Mouse (Mus musculus) neural tube, embryonic 11.5 days (tissue): Measurements from ENCODE around the gene Drd5. TPM values are rescaled to one million over a fixed set of nuclear protein-coding genes. Genes with fewer than 3 reads are reported as not detected.
A peak's percentile ranks its signal among the peaks of the same experiment; 100 is the strongest.

ENCODE experiments used
- ATAC-seq: fragments of 200-750 bp; cut with Nextera tagmentation; 2 replicates; pipeline ENCODE4 v1.8.0; 2017; ENCODE audit warnings: moderate number of reproducible peaks, mild to moderate bottlenecking, moderate TSS enrichment, moderate library complexity; ENCODE audit not compliant: insufficient read depth, low FRiP score, low TSS enrichment
- DNase-seq: peaks from one replicate; pipeline ENCODE4 v3.0.0-alpha.2; 2015; ENCODE audit warnings: low spot score
- H3K27ac ChIP-seq: fragments of 300-500 bp; sonication (generic); 2 replicates; pipeline ENCODE4 v1.5.1; 2014; ENCODE audit warnings: low read depth, mild to moderate bottlenecking, low read length
- H3K27me3 ChIP-seq: fragments of 300-500 bp; sonication (generic); 2 replicates; pipeline ENCODE4 v1.6.1; 2014; ENCODE audit warnings: mild to moderate bottlenecking, low read length, mixed read lengths; ENCODE audit not compliant: control insufficient read depth, insufficient read depth
- H3K36me3 ChIP-seq: fragments of 300-500 bp; sonication (generic); 2 replicates; pipeline ENCODE4 v1.6.1; 2014; ENCODE audit warnings: mild to moderate bottlenecking, low read length, moderate library complexity, mixed read lengths; ENCODE audit not compliant: control insufficient read depth, insufficient read depth
- H3K4me1 ChIP-seq: fragments of 300-500 bp; sonication (generic); 2 replicates; pipeline ENCODE4 v1.6.1; 2014; ENCODE audit warnings: low read length, mixed read lengths; ENCODE audit not compliant: control insufficient read depth, insufficient read depth
- H3K4me2 ChIP-seq: fragments of 300-500 bp; sonication (generic); 2 replicates; pipeline ENCODE4 v1.6.1; 2014; ENCODE audit warnings: low read depth, mild to moderate bottlenecking, moderate library complexity
- H3K4me3 ChIP-seq: fragments of 300-500 bp; sonication (generic); 2 replicates; pipeline ENCODE4 v1.5.1; 2014; ENCODE audit warnings: low read depth, low read length
- H3K9ac ChIP-seq: fragments of 300-500 bp; sonication (generic); 2 replicates; pipeline ENCODE4 v1.6.1; 2014; ENCODE audit warnings: mild to moderate bottlenecking, low read length
- H3K9me3 ChIP-seq: fragments of 300-500 bp; sonication (generic); 2 replicates; pipeline ENCODE4 v1.6.1; 2016; ENCODE audit warnings: low read length; ENCODE audit not compliant: control insufficient read depth
- WGBS: fragments of 180-500 bp; shearing (Covaris S2); extraction: QIAGEN DNeasy Blood & Tissue Kit; methylation state at CpG from one replicate; pipeline ENCODE4 v1.1.7; 2014; 5-methylcytosine and 5-hydroxymethylcytosine counted together
- polyA plus RNA-seq: library from polyadenylated mRNA; unstranded; fragments of >200 nt; fragmentation: Nextera tagmentation; extraction: Ambion mirVana; gene quantifications from 2 replicates; pipeline ENCODE4 v1.2.1, GENCODE M21; 2014

Gene Drd5
- polyA plus RNA-seq, 1 experiment from 2014 or later: not detected

DNA sequence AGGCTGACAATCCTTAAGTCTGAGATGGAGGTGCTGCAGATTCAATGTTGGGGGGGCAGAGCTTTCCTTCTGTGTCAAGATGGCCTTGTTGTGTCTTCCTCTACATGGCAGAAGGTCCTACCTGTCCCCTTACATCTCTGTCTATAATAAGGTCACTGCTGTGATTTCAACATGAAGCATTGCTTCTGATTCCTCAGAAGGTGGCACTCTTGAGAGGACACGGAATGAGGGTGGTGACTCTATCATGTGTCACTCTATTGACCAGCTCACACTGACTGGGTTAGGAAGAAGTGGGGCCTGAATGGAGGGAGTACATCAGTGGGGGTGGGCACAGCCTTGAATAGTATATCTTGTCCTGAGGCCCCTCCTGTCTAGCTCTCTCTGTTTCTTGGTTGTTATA lies 15.4 kb downstream of the Drd5 start:
- no peaks in the 10 kb centered on the region for H3K27me3 ChIP-seq
- DNase-seq: no peak
- H3K9me3 ChIP-seq: no peaks in the 10 kb centered on the region
- H3K9ac ChIP-seq: no peak overlapping the region
- H3K4me1 ChIP-seq: no peaks in the 10 kb centered on the region
- H3K4me2 ChIP-seq: no peak overlapping the region
- H3K27ac ChIP-seq: no peak overlapping the region
- H3K36me3 ChIP-seq: no peaks in the 10 kb centered on the region
- ATAC-seq: no peak
- 43% methylated on average over 1 of the region's 1 CpGs for WGBS
- H3K4me3 ChIP-seq: no peak overlapping the region

DNA sequence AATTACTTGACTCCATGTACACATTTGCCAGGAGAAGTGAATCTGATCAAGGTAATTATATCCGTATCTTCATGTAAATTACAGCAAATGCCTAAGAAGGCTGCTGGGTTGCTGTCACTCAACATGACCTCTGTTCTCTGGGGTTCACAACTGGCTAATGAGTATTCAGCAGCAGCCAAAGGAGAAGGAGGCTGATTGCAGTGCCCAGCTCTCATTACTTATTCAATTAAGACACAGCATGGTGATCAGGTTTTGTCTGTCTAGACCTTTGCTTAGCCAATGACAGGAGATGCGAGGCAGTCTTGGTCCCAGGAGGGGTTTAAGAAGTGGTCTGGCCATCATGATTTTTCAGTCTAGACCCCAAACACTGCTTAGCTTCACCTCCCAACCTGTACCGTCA lies 23.9 kb downstream of the Drd5 start:
- H3K36me3 ChIP-seq: no peaks in the 10 kb centered on the region
- H3K4me2 ChIP-seq: no peak overlapping the region
- H3K27ac ChIP-seq: no peak overlapping the region
- H3K27me3 ChIP-seq: no peaks in the 10 kb centered on the region
- H3K4me1 ChIP-seq: no peaks in the 10 kb centered on the region
- 83% methylated on average over 3 of the region's 3 CpGs for WGBS
- ATAC-seq (no peak), DNase-seq (no peak)
- no peaks in the 10 kb centered on the region for H3K9me3 ChIP-seq
- no peak overlapping the region for H3K9ac ChIP-seq
- H3K4me3 ChIP-seq: no peak overlapping the region

DNA sequence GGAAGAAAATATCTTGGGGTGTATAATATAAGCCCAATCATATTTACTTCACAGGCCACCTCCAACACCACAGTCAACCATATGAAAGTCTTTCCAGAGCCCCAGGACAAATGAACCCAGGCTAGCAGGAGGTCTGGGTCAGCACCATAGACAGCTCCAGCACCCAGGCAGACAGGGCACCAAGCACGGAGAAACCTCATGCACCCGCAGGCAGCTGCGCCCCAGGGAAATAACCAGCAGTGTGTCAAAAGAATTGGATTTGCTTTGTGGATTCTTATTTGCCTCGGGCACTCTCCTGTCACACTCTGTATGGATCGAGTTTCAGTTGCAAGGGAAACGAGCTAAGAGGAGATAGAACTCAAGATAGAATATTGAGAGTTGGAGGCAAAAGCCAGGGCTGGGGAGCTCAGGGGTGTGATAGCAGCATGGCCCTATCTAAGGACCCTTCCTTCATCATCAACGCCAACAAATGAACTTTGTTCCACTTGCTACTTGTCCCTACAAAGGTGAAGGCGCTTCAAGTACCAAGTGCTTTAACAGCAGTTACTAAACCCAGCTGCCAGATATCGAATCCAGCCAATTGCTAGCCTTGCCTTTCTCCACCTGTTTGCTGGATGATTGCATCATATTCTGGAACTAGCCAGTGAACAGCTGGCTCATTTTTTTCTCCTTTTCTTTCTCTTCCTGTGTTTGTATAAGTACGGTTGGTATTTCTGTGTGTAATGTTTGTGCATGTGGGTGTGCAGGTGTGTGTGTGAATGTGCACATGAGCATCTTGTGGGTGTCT lies 27.7 kb downstream of the Drd5 start:
- no peak overlapping the region for H3K27ac ChIP-seq
- H3K27me3 ChIP-seq: no peaks in the 10 kb centered on the region
- no peak overlapping the region for H3K4me2 ChIP-seq
- no peaks in the 10 kb centered on the region for H3K36me3 ChIP-seq
- 38% methylated on average over 10 of the region's 10 CpGs for WGBS
- ATAC-seq: no peak
- peak; percentile 24 for DNase-seq
- H3K4me1 ChIP-seq: peaks cover 7% of the 10 kb centered on the region; the same call in 1 of the 2 replicates
- H3K4me3 ChIP-seq: no peak overlapping the region
- no peak overlapping the region for H3K9ac ChIP-seq
- H3K9me3 ChIP-seq: no peaks in the 10 kb centered on the region

DNA sequence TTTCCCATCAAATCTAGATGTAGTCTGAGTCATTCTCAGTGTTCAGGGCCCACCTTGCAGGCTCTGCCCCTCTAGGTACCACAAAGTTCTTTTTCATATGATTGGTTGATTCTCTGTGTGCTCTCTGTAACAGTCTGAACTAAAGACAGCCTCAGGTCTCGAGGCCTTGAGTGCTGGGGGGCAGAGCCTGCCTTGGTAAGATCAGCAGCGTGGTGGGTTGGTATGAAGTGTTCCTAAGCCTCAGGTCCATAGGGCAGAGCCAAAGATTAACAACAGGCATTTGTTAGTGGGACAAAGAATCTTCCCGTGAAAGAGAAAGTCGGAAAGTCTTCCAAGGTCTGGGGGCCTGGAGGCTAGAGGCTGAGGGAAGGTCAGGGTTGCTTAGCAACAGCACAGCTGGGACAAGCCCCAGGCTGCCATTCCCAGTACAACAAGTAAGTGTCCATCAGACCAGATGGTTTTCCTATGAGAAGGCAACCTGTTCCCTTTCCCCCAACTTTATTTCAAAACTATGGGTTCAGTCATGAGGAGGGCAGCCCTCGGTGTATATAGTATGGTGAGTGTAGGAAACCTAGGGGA lies 31.3 kb downstream of the Drd5 start:
- DNase-seq (peak; percentile 62), ATAC-seq (peak; percentile 60)
- Histone ChIP-seq H3K4me3 (no peak overlapping the region), H3K27ac (no peak overlapping the region), H3K9ac (no peak overlapping the region), H3K36me3 (no peaks in the 10 kb centered on the region), H3K9me3 (no peaks in the 10 kb centered on the region), H3K4me2 (no peak overlapping the region), H3K27me3 (no peaks in the 10 kb centered on the region), H3K4me1 (peaks cover 7% of the 10 kb centered on the region; the same call in 1 of the 2 replicates)
- 18% methylated on average over 5 of the region's 5 CpGs for WGBS

DNA sequence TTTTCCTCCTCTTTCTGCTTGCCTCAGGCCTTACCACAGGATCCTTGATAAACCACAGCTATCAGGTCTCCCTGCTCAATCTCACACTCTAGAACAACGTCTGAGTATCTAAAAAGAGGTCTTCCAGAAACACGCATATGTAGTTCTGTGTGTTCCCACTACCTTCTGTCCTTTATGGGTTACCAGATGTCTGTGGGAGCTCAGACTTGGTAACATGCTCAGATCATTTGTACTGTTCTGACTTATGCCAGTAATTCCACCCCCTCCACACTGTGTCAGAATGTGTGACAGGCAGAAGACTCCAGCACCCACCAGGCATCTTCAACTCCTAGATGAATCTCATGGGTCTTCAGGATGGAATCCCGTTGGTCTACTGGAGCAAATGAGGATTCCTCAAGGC lies 37.8 kb downstream of the Drd5 start:
- Histone ChIP-seq H3K27ac (no peak overlapping the region), H3K27me3 (no peaks in the 10 kb centered on the region), H3K4me3 (no peak overlapping the region), H3K4me1 (no peaks in the 10 kb centered on the region), H3K4me2 (no peak overlapping the region), H3K9me3 (no peaks in the 10 kb centered on the region), H3K9ac (no peak overlapping the region), H3K36me3 (no peaks in the 10 kb centered on the region)
- ATAC-seq: no peak
- 79% methylated on average over 3 of the region's 3 CpGs for WGBS
- DNase-seq: no peak

DNA sequence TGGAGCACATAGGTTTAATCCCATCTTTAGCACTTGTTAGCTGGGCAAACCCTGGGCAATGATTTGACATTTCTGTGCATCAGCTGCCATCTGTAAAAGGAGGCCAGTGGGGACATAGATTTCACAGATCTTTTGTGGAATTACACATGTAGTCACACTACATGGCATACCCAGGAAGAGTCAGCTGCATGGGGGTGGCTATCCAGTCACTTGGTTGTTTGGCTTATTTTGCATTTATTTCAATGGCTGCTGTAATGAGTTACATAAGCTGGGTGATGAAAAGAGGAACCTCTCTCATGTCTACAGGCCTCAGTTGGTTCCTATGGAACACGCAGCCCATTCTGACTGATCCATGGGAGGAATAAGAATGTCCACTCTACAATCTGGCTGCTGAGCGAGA lies 40.5 kb downstream of the Drd5 start:
- H3K36me3 ChIP-seq: no peaks in the 10 kb centered on the region
- H3K4me1 ChIP-seq: no peaks in the 10 kb centered on the region
- ATAC-seq (no peak), DNase-seq (no peak)
- H3K27ac ChIP-seq: no peak overlapping the region
- no peak overlapping the region for H3K4me3 ChIP-seq
- no peaks in the 10 kb centered on the region for H3K27me3 ChIP-seq
- 76% methylated on average over 2 of the region's 2 CpGs for WGBS
- no peak overlapping the region for H3K4me2 ChIP-seq
- no peaks in the 10 kb centered on the region for H3K9me3 ChIP-seq
- no peak overlapping the region for H3K9ac ChIP-seq

DNA sequence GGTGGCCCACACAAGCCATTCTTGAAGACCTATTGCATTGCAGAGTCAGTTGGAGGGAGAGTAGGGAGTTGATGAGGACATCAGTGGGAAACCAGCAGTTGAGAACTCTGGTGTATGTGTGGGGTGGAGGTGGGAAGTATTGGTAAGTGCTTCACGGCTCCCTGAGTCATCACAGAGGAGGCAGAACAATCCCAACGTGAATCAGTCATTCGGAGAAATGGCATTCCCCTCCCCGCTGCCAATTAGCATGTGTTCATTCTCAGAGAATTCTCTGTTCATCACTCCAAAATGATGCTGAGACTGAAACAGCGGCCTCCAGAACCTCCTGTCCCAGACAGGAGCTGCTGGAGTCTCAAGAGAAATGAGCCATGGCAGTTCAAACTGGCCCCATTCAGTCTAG lies 45.2 kb downstream of the Drd5 start:
- Histone ChIP-seq H3K4me2 (no peak overlapping the region), H3K9ac (no peak overlapping the region), H3K4me3 (no peak overlapping the region), H3K36me3 (no peaks in the 10 kb centered on the region), H3K27ac (no peak overlapping the region), H3K4me1 (peaks cover 5% of the 10 kb centered on the region; the same call in 1 of the 2 replicates), H3K9me3 (no peaks in the 10 kb centered on the region), H3K27me3 (no peaks in the 10 kb centered on the region)
- WGBS: 89% methylated on average over 5 of the region's 5 CpGs
- DNase-seq: no peak
- no peak for ATAC-seq

DNA sequence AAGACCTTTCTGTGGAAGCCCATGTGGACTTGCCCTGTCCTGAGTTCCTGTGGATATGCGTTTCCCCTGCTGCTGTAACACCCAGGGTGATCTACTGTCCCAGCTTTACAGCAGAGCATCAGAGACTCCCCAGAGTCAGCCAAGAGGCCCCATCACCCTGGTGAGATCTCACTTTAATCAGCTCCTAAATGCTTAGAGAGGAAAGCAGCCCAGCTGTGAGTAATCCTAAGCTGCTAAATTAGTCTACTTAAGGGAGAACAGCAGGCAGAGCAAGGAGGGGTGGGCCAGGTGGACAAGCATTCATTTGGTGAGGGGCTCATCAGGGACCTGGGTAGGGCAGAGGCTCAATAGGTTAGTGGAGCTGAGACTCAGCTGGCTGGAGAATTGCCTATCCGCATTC lies 46.4 kb downstream of the Drd5 start:
- H3K9me3 ChIP-seq: no peaks in the 10 kb centered on the region
- H3K9ac ChIP-seq: no peak overlapping the region
- DNase-seq: no peak
- no peak overlapping the region for H3K4me3 ChIP-seq
- peaks cover 5% of the 10 kb centered on the region; the same call in 1 of the 2 replicates for H3K4me1 ChIP-seq
- ATAC-seq: no peak
- no peak overlapping the region for H3K27ac ChIP-seq
- H3K4me2 ChIP-seq: no peak overlapping the region
- no peaks in the 10 kb centered on the region for H3K27me3 ChIP-seq
- WGBS: 49% methylated on average over 2 of the region's 2 CpGs
- no peaks in the 10 kb centered on the region for H3K36me3 ChIP-seq
